Mouse (Mus musculus) kidney, adult 2 months (tissue): ENCODE measurements around the gene Fam171a2. TPM values are rescaled to one million over a fixed set of nuclear protein-coding genes. Genes with fewer than 3 reads are reported as not detected.

Experiments
- DNase-seq: peaks from one replicate; pipeline ENCODE4 v3.0.0; 2021
- H3K27ac ChIP-seq: fragments of 200-500 bp; 2 replicates; pipeline ENCODE4 v1.5.1; 2012; ENCODE audit warnings: low read depth, low read length, control low read depth, inconsistent platforms; ENCODE audit not compliant: insufficient read depth
- H3K27me3 ChIP-seq: fragments of 200-500 bp; replicated peaks from 2 replicates; pipeline ENCODE4 v1.6.1; 2012; ENCODE audit warnings: mild to moderate bottlenecking, moderate library complexity, low read length, inconsistent platforms; ENCODE audit not compliant: control insufficient read depth, insufficient read depth
- H3K36me3 ChIP-seq: fragments of 200-500 bp; 2 replicates; pipeline ENCODE4 v1.6.1; 2012; ENCODE audit warnings: mild to moderate bottlenecking, moderate library complexity, low read length, inconsistent platforms; ENCODE audit not compliant: control insufficient read depth, insufficient read depth
- H3K4me1 ChIP-seq: fragments of 200-500 bp; 2 replicates; pipeline ENCODE4 v1.6.1; 2011; ENCODE audit warnings: low read length; ENCODE audit not compliant: control insufficient read depth, insufficient read depth
- H3K4me3 ChIP-seq: fragments of 200-500 bp; 2 replicates; pipeline ENCODE4 v1.5.1; 2011; ENCODE audit warnings: mild to moderate bottlenecking, low read depth, low read length, control low read depth; ENCODE audit not compliant: insufficient read depth
- CTCF ChIP-seq: fragments of 200-500 bp; conservative IDR thresholded peaks from 2 replicates; pipeline ENCODE4 v1.5.1; 2011; ENCODE audit warnings: low read depth, mild to moderate bottlenecking, control low read depth, low read length, moderate library complexity, mixed read lengths; ENCODE audit not compliant: insufficient read depth, insufficient read length
- POLR2A ChIP-seq: fragments of 200-500 bp; IDR thresholded peaks from one replicate; pipeline ENCODE4 v1.6.1; 2011; ENCODE audit warnings: low read depth, low read length, control low read depth
- WGBS: fragments of 180-500 bp; shearing (Covaris S2); methylation state at CpG from one replicate; pipeline ENCODE4 v1.1.7; 2018; 5-methylcytosine and 5-hydroxymethylcytosine counted together
- polyA plus RNA-seq: library from polyadenylated mRNA; depleted of rRNA; stranded (reverse); fragments of >200 nt; gene quantifications from 2 replicates; pipeline ENCODE4 v1.2.3, GENCODE M21; 2012

Fam171a2 gene
- polyA plus RNA-seq, 1 experiment: 18.9 TPM

DNA sequence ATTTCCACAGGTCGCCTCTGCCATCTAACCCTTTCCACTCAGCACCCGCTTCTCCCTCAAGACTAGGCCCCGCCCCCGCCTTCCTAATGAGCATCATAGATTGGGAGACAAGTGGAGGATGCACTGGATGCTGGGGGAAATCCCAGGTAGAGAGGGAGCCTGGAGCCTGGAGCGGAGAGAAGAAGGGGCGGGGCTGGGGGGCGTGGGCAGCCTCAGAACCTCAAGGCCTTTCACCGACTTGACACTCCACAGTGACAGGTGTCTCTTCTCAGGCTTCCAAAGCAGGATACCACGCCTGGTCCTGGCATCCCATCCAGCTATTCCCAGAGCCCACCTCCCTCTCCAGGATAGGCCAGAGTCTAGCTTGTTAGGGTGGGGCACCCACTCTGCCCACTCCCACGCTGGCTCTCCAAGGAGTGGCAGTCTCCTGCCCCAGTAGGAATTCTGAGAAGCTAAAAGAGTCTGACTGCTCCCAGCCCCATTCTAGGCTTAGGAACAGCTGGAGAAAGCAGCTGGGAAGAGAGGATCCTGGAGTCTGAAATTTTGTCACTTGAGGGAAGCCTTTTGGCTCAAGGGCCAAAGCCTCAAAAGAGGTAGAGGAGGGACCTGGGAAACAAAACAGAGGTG is 2.1 kb downstream of the Fam171a2 start:
- no peak overlapping the region for H3K4me3 ChIP-seq
- no peak for DNase-seq
- WGBS: 32% methylated on average over 10 of the region's 10 CpGs
- no peak overlapping the region for H3K27ac ChIP-seq
- H3K4me1 ChIP-seq: no peaks in the 10 kb centered on the region
- H3K36me3 ChIP-seq: no peaks in the 10 kb centered on the region
- H3K27me3 ChIP-seq: peaks cover 2% of the 10 kb centered on the region
- TF ChIP-seq CTCF (no peak), POLR2A (no peak)

GRCm38 (mm10) chr11:102444781-102445180 is 2.7 kb downstream of the Fam171a2 start:
- H3K36me3 ChIP-seq: no peaks in the 10 kb centered on the region
- TF ChIP-seq CTCF: no peak
- TF ChIP-seq POLR2A: no peak
- WGBS: 27% methylated on average over 6 of the region's 6 CpGs
- no peak overlapping the region for H3K27ac ChIP-seq
- peaks cover 2% of the 10 kb centered on the region for H3K27me3 ChIP-seq
- no peaks in the 10 kb centered on the region for H3K4me1 ChIP-seq
- no peak overlapping the region for H3K4me3 ChIP-seq
- no peak for DNase-seq

- H3K4me3 ChIP-seq: no peak overlapping the region
- TF ChIP-seq CTCF (no peak), POLR2A (no peak)
- WGBS: 79% methylated on average over 3 of the region's 3 CpGs
- H3K4me1 ChIP-seq: no peaks in the 10 kb centered on the region
- H3K27ac ChIP-seq: no peak overlapping the region
- peaks cover 2% of the 10 kb centered on the region for H3K27me3 ChIP-seq
- H3K36me3 ChIP-seq: no peaks in the 10 kb centered on the region
- DNase-seq: no peak
These were observed 3.2 kb downstream of the Fam171a2 start for GRCm38 (mm10) chr11:102444321-102444720.

GRCm38 (mm10) chr11:102443740-102444139 is 3.7 kb downstream of the Fam171a2 start:
- H3K4me1 ChIP-seq: no peaks in the 10 kb centered on the region
- DNase-seq: no peak
- TF ChIP-seq POLR2A: no peak
- no peak overlapping the region for H3K4me3 ChIP-seq
- no peaks in the 10 kb centered on the region for H3K36me3 ChIP-seq
- 72% methylated on average over 12 of the region's 12 CpGs for WGBS
- H3K27me3 ChIP-seq: peaks cover 2% of the 10 kb centered on the region
- H3K27ac ChIP-seq: no peak overlapping the region

DNA sequence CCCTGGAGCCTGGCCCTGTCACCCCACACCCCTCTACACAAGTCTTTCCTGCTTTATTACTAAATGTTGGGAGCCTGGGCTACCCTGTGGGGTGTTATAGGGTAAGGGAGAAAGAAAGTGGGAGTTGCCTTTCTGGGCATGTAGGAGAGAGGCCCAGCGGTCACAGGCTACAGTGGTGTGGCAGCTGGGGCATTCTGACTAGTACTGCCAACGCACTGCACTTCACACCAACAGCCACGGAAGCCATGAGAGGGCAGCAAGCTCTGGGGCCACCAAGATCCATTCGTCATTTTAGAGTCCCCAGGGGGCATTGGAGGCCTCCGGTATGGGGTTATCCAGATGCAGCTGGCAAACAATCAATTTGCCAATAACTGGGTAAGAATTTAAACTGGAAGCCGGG is 5.4 kb downstream of the Fam171a2 start:
- Histone ChIP-seq H3K4me3 (no peak overlapping the region), H3K4me1 (no peaks in the 10 kb centered on the region), H3K36me3 (no peaks in the 10 kb centered on the region), H3K27ac (no peak overlapping the region), H3K27me3 (no peaks in the 10 kb centered on the region; the same call in none of the 2 replicates)
- DNase-seq: no peak
- 82% methylated on average over 6 of the region's 6 CpGs for WGBS
- no peak for TF ChIP-seq CTCF
- TF ChIP-seq POLR2A: no peak

- H3K36me3 ChIP-seq: no peaks in the 10 kb centered on the region
- 81% methylated on average over 3 of the region's 3 CpGs for WGBS
- no peak for DNase-seq
These were observed 6.0 kb downstream of the Fam171a2 start for GRCm38 (mm10) chr11:102441434-102441833.

GRCm38 (mm10) chr11:102440255-102440654 is 7.2 kb downstream of the Fam171a2 start:
- TF ChIP-seq POLR2A (no peak), CTCF (no peak)
- DNase-seq: no peak
- Histone ChIP-seq H3K4me3 (no peak overlapping the region), H3K36me3 (no peaks in the 10 kb centered on the region; the same call in 1 of the 2 replicates), H3K27ac (no peak overlapping the region), H3K4me1 (no peaks in the 10 kb centered on the region), H3K27me3 (no peaks in the 10 kb centered on the region)
- WGBS: 78% methylated on average over 8 of the region's 8 CpGs

More at GRCm38 (mm10) chr11:102441434-102441833, 6.0 kb downstream of the Fam171a2 start:
- Histone ChIP-seq H3K4me1 (no peaks in the 10 kb centered on the region), H3K27ac (no peak overlapping the region), H3K4me3 (no peak overlapping the region), H3K27me3 (no peaks in the 10 kb centered on the region)
- no peak for TF ChIP-seq CTCF
- TF ChIP-seq POLR2A: no peak
